Mouse (Mus musculus): ENCODE data around the gene Dnlz.
A peak's percentile ranks its signal among the peaks of the same experiment; 100 is the strongest.

Dnlz gene

DNA sequence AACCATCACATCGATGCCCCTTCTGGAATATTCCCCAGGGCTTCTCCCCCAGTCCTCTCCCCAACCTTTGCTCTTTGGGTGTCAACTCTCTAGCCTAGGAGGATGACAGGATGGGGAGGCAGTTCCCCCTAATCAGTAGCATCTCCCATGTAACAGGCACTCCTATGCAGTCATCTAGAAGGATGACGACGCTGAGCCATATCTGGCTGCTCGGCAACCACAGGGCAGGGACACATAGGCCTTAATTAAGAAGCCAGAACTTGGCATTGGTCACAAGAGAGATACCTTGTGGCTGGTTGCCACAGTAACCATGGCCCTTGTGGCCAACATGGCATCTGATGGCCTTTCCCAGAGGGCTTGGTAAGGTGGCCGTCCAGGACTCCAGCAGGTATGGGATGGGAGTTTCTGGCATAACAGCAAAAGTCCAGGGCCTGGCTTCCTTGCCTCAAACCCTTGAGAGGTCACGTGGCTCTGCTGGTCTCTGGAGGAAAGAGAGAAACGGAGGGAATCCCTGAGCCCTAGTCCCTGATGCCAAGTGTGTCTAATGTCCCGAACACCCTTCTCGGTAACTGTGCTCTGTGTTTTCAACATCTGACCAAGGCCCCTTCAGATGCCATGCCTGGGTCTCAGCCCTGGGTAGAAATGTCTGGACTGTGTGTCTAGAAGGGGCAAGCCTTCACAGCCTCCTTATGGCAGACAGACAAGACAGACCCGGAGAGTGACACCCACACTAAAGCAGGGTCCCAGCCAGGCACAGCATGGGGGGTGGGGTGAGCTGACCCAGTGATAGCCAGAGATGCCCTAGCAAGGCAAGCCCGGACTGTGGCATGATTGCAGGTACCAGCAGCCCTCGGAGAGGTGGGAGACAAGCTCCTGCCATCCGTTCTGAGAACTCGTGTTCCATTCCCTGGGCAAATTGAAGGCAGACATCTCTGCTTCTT lies 31.4 kb downstream of the Dnlz start:
- DNase-seq (ENCODE audit: low spot score) = no peak

DNA sequence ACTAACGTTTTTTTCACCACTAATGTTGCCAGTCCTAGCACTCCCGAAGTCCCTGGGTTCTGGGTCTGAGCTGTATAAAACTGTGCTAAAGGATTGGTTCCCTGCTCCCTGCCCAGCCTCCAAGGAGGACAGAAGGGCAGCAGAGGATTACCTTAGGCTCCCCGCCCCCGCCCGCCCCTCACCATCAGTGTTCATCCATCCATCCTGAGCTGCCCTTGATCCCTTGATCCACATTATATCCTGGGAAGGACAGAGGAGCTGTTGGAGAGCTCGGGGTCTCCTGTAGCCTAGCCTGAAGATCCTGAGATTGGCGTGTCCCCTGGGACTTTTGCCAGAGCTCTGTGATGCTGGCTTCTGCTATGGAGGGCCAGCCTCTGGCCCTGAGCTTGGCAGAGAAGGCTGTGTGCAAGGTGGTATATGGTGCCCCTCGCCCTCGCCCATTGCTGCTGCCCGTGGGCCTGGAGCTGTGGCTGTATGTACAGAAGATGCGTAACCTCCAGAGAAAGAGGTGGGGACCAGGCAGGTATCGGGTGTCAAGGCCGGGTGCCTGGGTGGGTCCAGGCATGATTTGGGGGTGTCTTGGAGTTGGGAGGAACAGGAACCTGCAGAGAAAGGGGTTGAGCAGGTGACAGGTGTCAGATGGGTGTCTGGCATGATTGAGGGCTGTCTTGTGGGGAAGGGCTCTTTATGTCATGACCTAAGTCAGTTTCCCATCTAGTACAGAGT lies 32.2 kb downstream of the Dnlz start:
- no peak for DNase-seq (ENCODE audit: low spot score)

DNA sequence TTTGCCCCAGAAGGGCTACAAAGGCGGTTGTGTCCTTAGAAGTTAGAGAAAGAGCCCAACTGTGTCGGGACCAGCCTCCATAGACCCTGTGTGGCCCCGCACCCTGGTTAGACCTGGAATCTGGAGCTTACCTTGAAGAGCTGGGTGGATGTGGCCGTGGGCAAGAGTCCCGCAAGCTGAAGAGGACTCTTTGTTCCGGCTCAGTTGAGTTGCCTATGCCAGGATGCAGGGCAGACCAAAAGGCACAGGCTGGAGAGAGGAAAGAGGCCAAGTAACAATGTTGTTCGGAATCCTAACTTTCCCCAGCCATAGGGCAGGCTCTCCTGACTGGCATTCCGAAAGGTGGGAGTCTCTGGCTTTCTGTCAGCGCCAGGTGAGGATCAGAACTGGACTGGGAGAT lies 32.8 kb downstream of the Dnlz start:
- no peak for DNase-seq (ENCODE audit: low spot score)

DNA sequence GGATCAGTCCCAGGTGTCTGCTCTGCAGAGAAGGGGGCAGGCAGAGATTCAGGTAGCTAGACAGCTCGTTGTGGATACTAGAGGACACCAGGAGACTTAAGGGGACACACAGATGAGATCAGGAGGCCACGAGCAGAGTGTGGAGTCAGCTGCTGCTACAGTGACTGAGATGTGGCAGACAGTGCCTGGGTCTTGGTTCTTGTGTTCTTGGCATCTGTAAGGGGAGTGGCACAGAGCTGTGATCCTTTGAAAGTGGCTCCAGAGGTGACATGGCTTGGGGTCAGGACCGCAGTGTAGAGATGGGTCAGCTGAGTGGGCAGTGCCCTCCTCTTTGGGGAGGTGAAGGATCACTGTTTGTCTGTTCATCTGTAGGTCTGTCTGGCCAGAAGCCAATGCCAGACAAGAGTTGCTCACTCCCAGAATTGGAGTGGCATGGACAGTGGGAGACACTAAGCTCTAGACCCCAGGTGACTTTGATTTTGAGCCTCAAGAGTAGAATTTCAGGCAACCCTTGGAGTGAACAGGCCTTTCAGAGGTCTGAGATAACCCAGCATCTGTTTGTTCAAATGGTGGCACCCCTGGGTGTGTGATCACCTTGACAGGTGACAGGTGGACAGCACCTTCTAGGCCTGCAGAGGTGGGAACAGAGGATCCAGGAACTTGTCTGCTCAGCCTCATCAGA lies 33.8 kb downstream of the Dnlz start:
- DNase-seq (ENCODE audit: low spot score) = no peak

DNA sequence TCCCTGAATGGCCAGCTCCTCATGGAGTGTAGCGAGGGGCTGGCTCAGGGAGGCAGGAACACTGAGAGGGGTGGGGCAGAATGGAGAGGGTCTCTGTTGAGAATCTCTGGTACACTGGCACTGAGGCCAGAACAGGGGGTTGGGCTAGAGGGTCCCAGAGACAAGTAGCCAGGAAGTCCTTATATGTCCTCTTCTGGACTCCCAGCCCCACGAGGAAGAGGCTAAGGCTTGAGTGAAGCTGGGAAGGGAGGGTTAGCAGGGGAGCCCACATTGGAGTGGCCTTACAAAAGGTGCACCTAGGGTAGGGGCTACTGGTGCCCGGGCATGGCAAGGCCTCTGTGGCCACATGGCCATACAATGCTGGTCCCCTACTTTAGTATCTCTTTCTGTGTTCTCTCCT lies 34.5 kb downstream of the Dnlz start:
- DNase-seq (ENCODE audit: low spot score) = no peak

DNA sequence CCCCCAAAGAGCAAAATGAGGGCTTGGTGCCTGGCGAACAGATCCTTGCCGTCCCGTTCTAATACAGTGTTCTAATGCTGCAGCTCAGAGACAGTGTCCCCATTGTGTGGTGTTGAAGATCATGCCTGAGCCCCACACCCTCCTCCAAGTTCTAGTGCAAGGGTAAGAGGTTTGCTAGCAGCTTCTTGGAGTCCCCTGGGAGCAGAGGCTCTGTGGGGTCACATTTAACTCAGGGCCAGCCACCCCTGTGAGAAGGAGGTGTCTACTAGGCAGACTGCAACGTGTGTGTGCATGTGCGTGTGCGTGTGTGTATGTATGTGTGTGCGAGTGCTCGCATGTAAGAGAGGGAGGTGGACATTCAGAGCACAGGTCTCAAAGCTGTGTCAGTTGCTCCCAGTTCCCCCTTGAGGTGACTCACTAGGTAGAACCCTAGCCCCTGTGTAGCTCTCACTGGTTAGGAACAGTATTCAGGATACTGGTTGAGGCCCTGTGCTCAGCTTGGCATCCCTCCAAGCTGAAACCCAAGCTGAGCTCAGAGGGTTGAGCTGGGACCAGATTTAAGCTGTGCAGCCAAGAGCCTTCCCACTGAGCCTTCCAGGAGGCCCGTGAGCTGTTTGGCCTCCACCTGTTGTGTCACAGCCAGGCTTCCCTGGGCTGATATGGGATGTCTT lies 35.2 kb downstream of the Dnlz start:
- DNase-seq (ENCODE audit: low spot score) = no peak

DNA sequence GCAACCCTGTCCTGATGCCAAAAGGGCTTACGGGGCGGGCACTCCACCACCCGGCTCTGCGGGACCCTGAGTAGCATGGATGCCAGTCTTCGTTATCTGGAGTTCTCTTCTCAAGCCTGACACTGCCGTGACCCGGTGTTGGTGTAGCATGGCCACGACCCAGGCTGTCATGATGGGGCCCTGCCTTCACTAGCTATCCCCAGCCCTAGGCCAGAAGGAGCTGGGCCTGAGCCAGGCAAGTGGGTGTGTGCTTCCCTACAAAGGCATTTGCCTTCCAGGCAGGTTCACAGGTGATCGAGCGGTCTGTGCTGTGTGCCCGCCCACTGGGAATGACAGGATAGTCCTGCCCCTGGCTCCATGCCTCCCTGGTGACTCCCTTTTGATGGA lies 36.0 kb downstream of the Dnlz start:
- DNase-seq (ENCODE audit: low spot score) = no peak

DNA sequence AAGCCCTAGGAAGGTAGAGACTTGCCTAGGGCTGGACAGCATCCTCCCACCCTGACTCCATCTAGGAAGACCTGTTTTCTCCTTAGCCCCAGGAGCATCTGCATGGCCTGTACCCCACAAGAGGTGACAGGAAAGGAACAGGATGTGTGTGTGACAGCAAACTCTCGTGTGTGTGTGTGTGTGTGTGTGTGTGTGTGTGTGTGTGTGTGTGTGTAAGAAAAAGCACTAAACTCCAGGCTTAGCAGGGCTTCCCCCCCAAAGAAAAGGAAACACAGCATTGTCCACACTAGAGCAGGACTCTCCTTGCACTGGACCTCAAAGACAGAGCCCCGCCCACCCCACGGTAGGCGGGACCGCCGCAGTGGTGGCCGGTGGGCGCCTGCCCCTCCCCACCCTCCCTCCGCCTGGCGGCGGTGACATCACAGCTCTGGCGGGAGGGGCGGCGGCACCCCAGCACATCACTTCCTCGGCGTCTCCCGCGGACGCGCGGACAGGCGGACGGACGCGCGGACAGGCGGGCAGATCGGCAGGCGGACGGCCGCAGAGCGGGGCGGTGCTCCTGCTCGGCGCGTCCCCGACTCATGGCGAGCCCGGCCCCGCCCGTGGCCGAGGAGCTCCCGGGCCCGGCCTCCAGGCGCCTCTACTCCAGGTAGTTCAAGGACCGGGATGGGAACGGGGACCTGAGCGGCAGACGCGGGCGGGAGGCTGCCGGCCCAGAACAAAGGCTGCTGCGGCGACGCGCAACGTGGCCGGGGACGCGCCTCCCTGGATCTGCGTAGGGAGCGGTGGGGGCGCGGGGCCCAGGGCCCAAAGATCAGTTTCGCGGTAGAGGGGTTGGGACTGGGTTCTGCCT lies 36.6 kb downstream of the Dnlz start, which contains the start of gene Gpsm1:
Gpsm1 (plus strand) TSS at position 444 of the 853 bp plus-strand sequence.
- DNase-seq (ENCODE audit: low spot score) = peak; percentile 46

DNA sequence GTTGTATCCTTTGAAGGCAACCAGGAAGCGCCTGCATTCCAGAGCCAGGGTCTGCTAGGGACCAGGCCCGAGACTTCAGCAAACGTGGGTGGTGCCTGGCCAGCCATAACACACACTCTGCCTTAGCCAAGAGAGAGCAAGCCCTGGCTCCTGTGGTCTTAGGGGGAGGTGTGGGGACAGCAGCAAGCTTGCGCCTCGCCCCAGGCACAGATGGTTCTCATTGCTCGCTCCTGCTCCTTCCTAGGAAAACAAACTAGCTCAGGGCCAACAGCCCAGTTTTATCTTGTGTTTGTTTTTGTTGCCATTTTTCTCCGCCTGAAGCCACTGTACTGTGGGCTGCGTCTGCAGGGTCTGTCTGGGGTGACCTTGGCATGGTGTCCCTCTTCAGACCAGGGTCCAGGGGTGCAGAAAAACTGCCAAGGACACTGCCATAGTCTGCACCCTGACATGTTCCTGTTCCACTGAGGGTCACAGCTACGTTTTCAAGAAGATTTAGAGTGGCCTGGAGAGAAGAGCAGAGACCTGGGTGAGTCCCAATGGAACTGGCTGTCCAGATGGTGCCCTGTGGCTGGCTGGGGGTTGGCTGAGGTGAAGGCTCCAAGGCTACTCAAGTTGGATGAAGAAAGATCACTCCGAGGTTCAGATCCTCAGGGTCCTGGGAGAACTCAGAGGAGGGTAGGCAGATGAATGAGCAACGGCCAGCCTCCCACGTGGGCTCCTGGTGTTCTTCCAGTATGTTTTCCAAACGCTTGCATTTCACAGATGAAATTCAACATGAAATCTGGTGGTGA lies 37.4 kb downstream of the Dnlz start:
- no peak for DNase-seq (ENCODE audit: low spot score)

DNA sequence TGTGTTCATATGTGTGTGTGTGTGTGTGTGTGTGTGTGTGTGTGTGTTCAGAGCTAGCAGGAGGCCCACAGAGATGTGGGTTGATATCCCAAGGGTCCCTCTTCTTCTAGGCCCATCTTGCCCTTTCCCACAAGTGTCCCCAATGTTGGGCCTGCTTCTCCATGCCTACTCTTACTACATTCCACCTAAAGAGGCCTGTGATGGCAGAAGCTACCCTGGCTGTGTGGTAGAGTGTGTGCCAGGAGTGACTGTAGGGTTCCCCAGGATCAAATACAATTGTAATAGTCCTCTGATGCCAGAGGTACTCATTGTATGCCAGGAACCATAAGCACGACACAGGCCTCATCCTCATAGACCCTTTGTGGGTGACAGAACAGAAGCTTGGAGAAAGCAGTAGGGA lies 38.5 kb downstream of the Dnlz start:
- no peak for DNase-seq (ENCODE audit: low spot score)

DNA sequence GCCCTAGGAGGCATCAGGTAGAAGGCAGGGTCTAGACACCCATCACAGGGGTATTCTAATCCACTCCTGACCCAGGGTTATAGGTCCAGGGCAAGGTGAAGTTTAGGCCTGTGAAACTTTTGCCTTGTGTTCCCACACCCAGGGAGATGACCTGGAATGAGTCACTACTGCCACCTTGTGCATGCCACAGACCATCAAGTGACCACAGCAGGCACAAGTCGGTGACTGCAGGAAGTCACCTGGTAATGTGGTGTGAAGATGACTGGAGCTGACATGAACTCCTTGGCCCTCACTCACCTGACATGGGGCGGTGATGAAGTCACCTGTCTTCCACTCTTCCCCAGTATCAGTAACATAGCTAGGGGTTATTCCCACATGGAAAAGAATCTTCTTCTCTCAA lies 39.1 kb downstream of the Dnlz start:
- DNase-seq (ENCODE audit: low spot score) = no peak

DNA sequence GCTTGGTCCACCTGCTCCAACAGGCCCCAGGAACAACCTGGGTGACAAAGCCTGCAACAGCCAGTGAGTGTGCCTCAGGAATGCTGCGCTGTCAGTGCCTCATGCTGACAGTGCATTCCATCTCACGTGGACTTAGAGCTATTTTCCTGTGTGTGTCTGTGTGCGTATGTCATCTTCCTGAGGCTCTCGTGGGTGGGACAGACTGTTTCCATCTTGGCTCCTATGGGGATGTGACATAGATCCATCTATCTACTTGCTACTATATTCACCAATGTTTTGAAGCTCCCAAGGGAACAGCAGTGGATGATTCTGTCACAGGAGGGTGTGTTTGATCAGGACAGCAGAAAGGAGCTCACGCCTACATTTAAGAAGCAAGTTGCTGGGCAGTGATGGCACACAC lies 40.0 kb downstream of the Dnlz start:
- no peak for DNase-seq (ENCODE audit: low spot score)

DNA sequence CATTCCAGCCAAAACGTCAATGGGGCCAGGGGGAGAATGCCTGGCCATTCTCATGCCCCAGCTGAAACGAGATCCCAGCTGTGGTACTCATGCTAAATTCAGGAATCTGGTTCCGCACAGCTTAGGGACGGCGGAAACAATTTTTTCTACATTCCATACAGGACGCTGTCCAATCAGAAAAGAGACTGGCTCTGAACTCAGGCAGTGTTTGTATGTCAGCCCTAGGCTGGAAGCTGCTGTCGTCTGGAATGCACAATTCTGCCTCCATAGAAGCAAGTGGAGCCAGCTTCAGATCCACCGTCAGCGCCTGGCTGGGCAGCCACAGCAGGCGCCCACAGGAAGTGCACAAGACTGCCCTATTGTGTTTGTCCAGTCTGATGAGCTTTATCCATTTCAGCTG lies 42.2 kb downstream of the Dnlz start:
- DNase-seq (ENCODE audit: low spot score) = no peak

DNA sequence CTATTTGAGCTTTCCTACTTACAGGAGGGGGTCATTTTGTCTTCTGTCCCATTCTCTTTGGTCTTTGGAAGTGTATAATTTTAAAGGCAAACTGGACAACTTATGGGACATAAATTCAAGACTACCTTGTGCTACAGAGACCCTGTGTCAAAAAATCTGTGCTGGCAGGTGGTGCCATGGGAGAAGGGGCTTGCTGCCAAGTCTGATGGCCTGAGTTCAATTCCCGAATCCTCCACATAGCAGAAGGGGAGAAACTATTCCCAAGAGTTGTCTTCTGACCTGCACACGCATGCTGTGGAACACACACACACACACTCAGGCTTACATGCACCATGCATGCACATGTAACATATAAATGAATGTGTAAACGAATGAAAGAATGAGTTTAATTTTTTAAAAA lies 45.2 kb downstream of the Dnlz start:
- no peak for DNase-seq (ENCODE audit: low spot score)

DNA sequence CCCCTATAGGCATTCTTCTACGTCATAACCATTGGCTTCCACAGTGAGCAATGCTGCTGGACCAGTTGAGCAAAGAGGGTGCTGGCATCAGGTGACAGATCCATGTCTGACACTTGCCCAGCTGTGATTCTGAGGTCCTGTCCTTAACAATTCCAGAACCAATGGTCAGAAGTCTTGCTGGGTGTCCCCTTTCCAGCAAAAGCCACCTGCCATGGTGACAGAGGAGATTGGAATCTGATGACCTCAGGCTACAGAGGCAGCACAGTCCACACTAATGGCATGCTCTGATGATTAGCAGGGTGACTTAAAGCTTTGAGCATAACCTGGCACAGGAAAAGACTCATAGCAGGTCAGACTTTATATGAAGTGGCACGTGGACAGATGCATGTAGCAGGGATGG lies 46.4 kb downstream of the Dnlz start:
- no peak for DNase-seq (ENCODE audit: low spot score)

DNA sequence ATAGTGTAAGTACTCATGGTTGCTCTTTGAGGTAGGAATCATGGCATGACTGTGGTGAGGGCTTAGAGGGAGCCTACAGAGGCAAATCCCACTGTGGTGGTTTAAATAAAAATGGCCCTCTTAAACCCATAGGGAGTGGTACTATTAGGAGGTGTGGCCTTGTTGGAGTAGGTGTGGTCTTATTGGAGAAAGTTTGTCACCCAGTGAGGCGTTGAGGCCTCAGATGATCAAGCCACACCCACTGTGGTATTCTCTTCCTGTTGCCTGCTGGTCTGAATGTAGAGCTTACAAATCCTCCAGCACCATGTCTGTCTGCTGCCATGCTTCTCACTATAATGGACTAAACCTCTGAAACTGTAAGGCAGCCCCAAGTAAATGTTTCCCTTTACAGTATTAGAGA lies 47.2 kb downstream of the Dnlz start:
- DNase-seq (ENCODE audit: low spot score) = no peak

DNA sequence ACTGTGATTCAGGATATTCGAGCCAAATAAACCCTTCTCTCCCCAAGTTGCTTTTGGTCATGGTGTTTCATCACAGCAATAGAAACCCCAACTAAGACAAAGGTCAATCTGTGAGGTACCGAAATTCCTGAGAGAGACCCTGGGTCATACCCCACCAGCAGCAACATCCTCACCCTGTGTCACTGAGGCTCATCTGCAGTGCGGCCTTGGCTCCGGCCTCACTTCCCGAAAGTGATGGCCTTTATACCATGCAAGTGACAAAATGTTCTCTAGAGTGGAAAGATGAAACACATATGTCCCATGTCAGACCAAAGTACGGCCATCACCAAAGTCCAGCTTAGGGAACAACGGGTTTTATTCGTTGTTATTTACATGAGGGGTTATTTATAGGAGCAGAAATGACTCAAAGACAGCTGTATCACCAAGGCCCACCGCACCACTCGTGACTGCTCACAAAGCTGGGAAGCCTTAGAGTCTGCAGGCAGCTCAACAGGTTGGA lies 49.9 kb downstream of the Dnlz start:
- no peak for DNase-seq (ENCODE audit: low spot score)

DNA sequence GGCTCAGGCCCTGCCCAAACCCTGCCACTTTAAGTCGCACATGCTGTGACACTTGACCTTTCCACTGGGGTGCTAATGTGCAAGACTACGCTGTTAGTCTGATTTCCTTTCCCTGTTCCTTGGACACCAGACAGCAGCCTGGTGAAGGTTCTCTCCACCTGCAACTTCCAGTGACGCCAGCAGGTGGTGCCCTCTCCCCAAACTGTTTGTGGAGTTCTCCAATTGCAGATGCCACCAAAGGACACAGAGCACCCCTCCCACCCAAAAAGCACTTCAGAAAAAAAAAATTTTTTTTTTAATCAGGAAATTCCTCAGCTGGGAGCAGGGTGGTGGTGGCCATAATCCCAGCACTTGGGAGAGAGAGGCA lies 51.1 kb downstream of the Dnlz start:
- peak; percentile 60 for DNase-seq (ENCODE audit: low spot score)

DNA sequence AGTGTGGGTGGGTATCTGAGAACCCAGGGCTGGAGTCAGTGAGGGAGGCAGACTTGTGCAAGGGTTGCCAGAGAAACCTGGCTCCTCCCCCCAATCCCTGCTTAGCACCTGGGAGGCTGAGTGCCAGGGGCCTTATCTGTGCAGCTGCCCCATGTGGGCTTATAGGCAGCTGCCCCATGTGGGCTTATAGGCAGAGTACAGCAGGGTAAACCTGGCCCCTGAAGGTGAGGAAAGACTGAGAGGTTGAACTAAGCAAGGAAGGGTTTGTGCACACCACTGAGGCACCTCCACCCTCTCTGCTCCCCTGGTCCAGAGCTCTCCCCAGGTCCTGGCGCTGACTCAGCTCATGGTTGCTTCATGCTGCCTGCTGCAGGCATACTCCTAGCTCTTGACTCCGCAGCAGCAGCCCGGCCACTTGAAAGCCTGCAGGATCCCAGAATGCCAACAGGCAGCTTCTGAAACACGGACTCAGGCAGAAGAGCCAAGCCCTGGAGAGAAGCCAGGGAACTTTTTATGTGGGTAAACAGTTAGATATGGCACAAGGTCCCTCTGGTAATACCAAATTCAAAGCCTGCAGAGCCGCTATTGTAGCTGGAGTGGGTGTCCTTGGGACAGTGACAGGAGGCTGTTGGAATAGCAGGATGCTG lies 51.6 kb downstream of the Dnlz start:
- DNase-seq (ENCODE audit: low spot score) = no peak

DNA sequence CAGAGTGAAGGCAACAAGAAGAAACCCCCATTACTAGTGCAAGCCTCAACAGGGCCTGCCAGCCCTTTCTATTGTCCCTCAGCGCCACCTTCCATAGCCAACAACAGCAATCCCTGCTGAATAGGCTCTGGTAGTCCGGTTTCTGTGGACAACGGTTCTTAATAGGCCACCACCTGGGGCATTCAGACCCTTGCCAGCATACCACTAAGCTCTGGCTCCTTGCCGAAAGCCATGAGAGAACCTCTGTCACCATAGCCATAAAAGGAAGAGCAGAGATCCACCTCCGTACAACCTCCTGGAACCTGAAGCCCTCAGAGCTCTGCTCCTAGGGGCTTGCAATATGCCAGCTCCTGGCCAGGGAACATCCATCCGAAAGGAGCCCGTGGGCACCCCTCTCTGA lies 52.6 kb downstream of the Dnlz start:
- DNase-seq (ENCODE audit: low spot score) = no peak

Measured in urinary bladder, postnatal 10 days (tissue).